Mouse (Mus musculus) CH12.LX (cell line): ENCODE measurements around the gene Nmur2. TPM values are rescaled to one million over a fixed set of nuclear protein-coding genes. Genes with fewer than 3 reads are reported as not detected.

Source experiments
- DNase-seq: peaks from one replicate; pipeline ENCODE4 v3.0.0-alpha.2; 2013; ENCODE audit errors: extremely low read depth
- H3K27ac ChIP-seq: 2 replicates; pipeline ENCODE4 v1.5.1; 2012; ENCODE audit warnings: low read depth, mild to moderate bottlenecking, control low read depth, moderate library complexity; ENCODE audit not compliant: insufficient read depth
- H3K27me3 ChIP-seq: replicated peaks from 2 replicates; pipeline ENCODE3; 2012; ENCODE audit warnings: inconsistent platforms
- H3K36me3 ChIP-seq, 2 experiments: replicated peaks in 1 of 2; 2 replicates each; pipeline versions ENCODE3 to v1.6.1; 2012; ENCODE audit warnings: inconsistent platforms in 1 of 2, low read length in 1 of 2, mild to moderate bottlenecking in 1 of 2, mixed read lengths in 1 of 2, moderate library complexity in 1 of 2; ENCODE audit not compliant: control insufficient read depth in 1 of 2, insufficient read depth in 1 of 2
- H3K4me1 ChIP-seq, 2 experiments: 2 replicates each; pipeline ENCODE4 v1.6.1; 2012; ENCODE audit warnings: inconsistent platforms in 1 of 2, moderate library complexity in 1 of 2; ENCODE audit not compliant: insufficient read depth in 2 of 2, control insufficient read depth in 1 of 2
- H3K4me2 ChIP-seq: 2 replicates; pipeline ENCODE4 v1.6.1; 2012; ENCODE audit warnings: low read depth, mild to moderate bottlenecking, control low read depth; ENCODE audit not compliant: poor library complexity, insufficient read depth, severe bottlenecking
- H3K4me3 ChIP-seq, 3 experiments: fragments of 150-350 bp in 1 of 3; sonication (generic) in 1 of 3; replicated peaks in 1 of 3; 2 replicates each; pipeline versions ENCODE3 to v1.5.1; 2011 to 2012; ENCODE audit warnings: low read depth in 2 of 3, low read length in 2 of 3, mild to moderate bottlenecking in 2 of 3, moderate library complexity in 2 of 3, control low read depth in 1 of 3, improper control_type of control experiment in 1 of 3, inconsistent platforms in 1 of 3, mixed read lengths in 1 of 3; ENCODE audit not compliant: poor library complexity in 1 of 3
- H3K79me2 ChIP-seq: replicated peaks from 2 replicates; pipeline ENCODE4 v1.6.1; 2012; ENCODE audit warnings: mild to moderate bottlenecking, moderate library complexity; ENCODE audit not compliant: control insufficient read depth, poor library complexity, insufficient read depth, severe bottlenecking; ENCODE audit errors: extremely low read depth
- H3K9ac ChIP-seq: 2 replicates; pipeline ENCODE4 v1.6.1; 2012; ENCODE audit warnings: low read depth, mild to moderate bottlenecking, control low read depth, moderate library complexity; ENCODE audit not compliant: insufficient read depth
- H3K9me3 ChIP-seq: replicated peaks from 2 replicates; pipeline ENCODE3; 2012; ENCODE audit warnings: low read length, inconsistent platforms, mixed read lengths
- CHD2 ChIP-seq: IDR thresholded peaks from 2 replicates; pipeline ENCODE4 v1.6.1; 2011; ENCODE audit warnings: low read length, improper control_type of control experiment
- CTCF ChIP-seq, 2 experiments: IDR thresholded peaks in 1 of 2; conservative IDR thresholded peaks in 1 of 2; 2 replicates each; pipeline ENCODE4 v1.5.1; 2011 to 2012; ENCODE audit warnings: low read depth in 2 of 2, low read length in 2 of 2, improper control_type of control experiment in 1 of 2, inconsistent platforms in 1 of 2, mild to moderate bottlenecking in 1 of 2, moderate library complexity in 1 of 2
- E2F4 ChIP-seq: IDR thresholded peaks from 2 replicates; pipeline ENCODE4 v1.6.1; 2011; ENCODE audit warnings: low read depth, low read length, improper control_type of control experiment; ENCODE audit not compliant: insufficient replicate concordance
- ELF1 ChIP-seq: IDR thresholded peaks from 2 replicates; pipeline ENCODE4 v1.6.1; 2014; ENCODE audit warnings: low read depth, mild to moderate bottlenecking, inconsistent platforms, low read length, improper control_type of control experiment
- ETS1 ChIP-seq: conservative IDR thresholded peaks from 2 replicates; pipeline ENCODE4 v1.6.1; 2012; ENCODE audit warnings: low read depth, mild to moderate bottlenecking, inconsistent platforms, low read length, improper control_type of control experiment, moderate library complexity
- GABPA ChIP-seq: IDR thresholded peaks from 2 replicates; pipeline ENCODE4 v1.6.1; 2012; ENCODE audit warnings: low read depth, low read length, improper control_type of control experiment, inconsistent platforms; ENCODE audit not compliant: insufficient replicate concordance
- HCFC1 ChIP-seq: IDR thresholded peaks from 2 replicates; pipeline ENCODE4 v1.6.1; 2012; ENCODE audit warnings: low read depth, mild to moderate bottlenecking, inconsistent platforms, low read length, improper control_type of control experiment
- JUN ChIP-seq: IDR thresholded peaks from 2 replicates; pipeline ENCODE4 v1.6.1; 2011; ENCODE audit warnings: low read depth, mild to moderate bottlenecking, low read length, improper control_type of control experiment, moderate library complexity; ENCODE audit not compliant: insufficient read depth
- KAT2A ChIP-seq: IDR thresholded peaks from 2 replicates; pipeline ENCODE4 v1.6.1; 2012; ENCODE audit warnings: low read length, improper control_type of control experiment, inconsistent platforms; ENCODE audit not compliant: insufficient replicate concordance
- MAFK ChIP-seq: IDR thresholded peaks from 2 replicates; pipeline ENCODE4 v1.6.1; 2011; ENCODE audit warnings: low read length, improper control_type of control experiment; ENCODE audit not compliant: insufficient replicate concordance
- MAX ChIP-seq: IDR thresholded peaks from 2 replicates; pipeline ENCODE4 v1.6.1; 2011; ENCODE audit warnings: low read length, improper control_type of control experiment
- MAZ ChIP-seq: IDR thresholded peaks from 2 replicates; pipeline ENCODE4 v1.6.1; 2012; ENCODE audit warnings: low read depth, mild to moderate bottlenecking, inconsistent platforms, low read length, improper control_type of control experiment, moderate library complexity
- MYC ChIP-seq: IDR thresholded peaks from 2 replicates; pipeline ENCODE4 v1.6.1; 2011; ENCODE audit warnings: low read depth, mild to moderate bottlenecking, improper control_type of control experiment, low read length
- NELFE ChIP-seq: IDR thresholded peaks from 2 replicates; pipeline ENCODE4 v1.6.1; 2011; ENCODE audit warnings: low read depth, low read length, improper control_type of control experiment
- PAX5 ChIP-seq: IDR thresholded peaks from 2 replicates; pipeline ENCODE4 v1.6.1; 2012; ENCODE audit warnings: low read length, inconsistent platforms, mixed read lengths
- POLR2A ChIP-seq: IDR thresholded peaks from 2 replicates; pipeline ENCODE4 v1.6.1; 2011; ENCODE audit warnings: low read depth, mild to moderate bottlenecking, improper control_type of control experiment, low read length
- RAD21 ChIP-seq: IDR thresholded peaks from 2 replicates; pipeline ENCODE4 v1.6.1; 2011; ENCODE audit warnings: low read depth, mild to moderate bottlenecking, low read length, improper control_type of control experiment, moderate library complexity
- RCOR1 ChIP-seq: conservative IDR thresholded peaks from 2 replicates; pipeline ENCODE4 v1.6.1; 2012; ENCODE audit warnings: low read depth, mild to moderate bottlenecking, inconsistent platforms, low read length, improper control_type of control experiment
- SIN3A ChIP-seq: IDR thresholded peaks from 2 replicates; pipeline ENCODE4 v1.6.1; 2012; ENCODE audit warnings: low read length, improper control_type of control experiment, inconsistent platforms
- SMC3 ChIP-seq: IDR thresholded peaks from 2 replicates; pipeline ENCODE4 v1.6.1; 2011; ENCODE audit warnings: low read depth, low read length, improper control_type of control experiment
- TBP ChIP-seq: conservative IDR thresholded peaks from 2 replicates; pipeline ENCODE4 v1.6.1; 2011; ENCODE audit warnings: low read depth, low read length, improper control_type of control experiment
- TCF12 ChIP-seq: IDR thresholded peaks from 2 replicates; pipeline ENCODE4 v1.6.1; 2014; ENCODE audit warnings: low read depth, mild to moderate bottlenecking, inconsistent platforms, low read length, improper control_type of control experiment
- UBTF ChIP-seq: IDR thresholded peaks from 2 replicates; pipeline ENCODE4 v1.6.1; 2012; ENCODE audit warnings: low read depth, mild to moderate bottlenecking, inconsistent platforms, low read length, improper control_type of control experiment, moderate library complexity
- USF2 ChIP-seq: conservative IDR thresholded peaks from 2 replicates; pipeline ENCODE4 v1.6.1; 2011; ENCODE audit warnings: low read depth, low read length, improper control_type of control experiment
- ZC3H11A ChIP-seq: IDR thresholded peaks from 2 replicates; pipeline ENCODE4 v1.6.1; 2012; ENCODE audit warnings: low read depth, mild to moderate bottlenecking, inconsistent platforms, low read length, improper control_type of control experiment
- ZKSCAN1 ChIP-seq: IDR thresholded peaks from 2 replicates; pipeline ENCODE4 v1.6.1; 2012; ENCODE audit warnings: low read depth, inconsistent platforms, low read length, improper control_type of control experiment, borderline replicate concordance
- ZNF384 ChIP-seq: IDR thresholded peaks from 2 replicates; pipeline ENCODE4 v1.6.1; 2012; ENCODE audit warnings: low read depth, low read length, improper control_type of control experiment, inconsistent platforms
- dilution Hi-C: fragments of 300-500 bp; cut with MboI; formaldehyde crosslinking; loops from 2 replicates; pipeline ENCODE4 v1.14.3; 2020; ENCODE audit warnings: low sequenced_read_pairs; ENCODE audit not compliant: extremely low pct_unique_long_range_greater_than_20kb, extremely low pct_ligation_motif_present
- in situ Hi-C: fragments of 300-500 bp; cut with MboI; formaldehyde crosslinking; loops from 3 replicates; pipeline ENCODE4 v1.14.3; 2019; ENCODE audit warnings: low sequenced_read_pairs, low pct_ligation_motif_present, low pct_unique_long_range_greater_than_20kb, mixed read lengths
- polyA plus RNA-seq: library from polyadenylated mRNA; unstranded; fragments of >175 nt; gene quantifications from 2 replicates; pipeline ENCODE4 v1.2.1, GENCODE M21; 2012; ENCODE audit warnings: low read depth; ENCODE audit not compliant: insufficient read length
- total RNA-seq, 2 experiments: library from RNA; depleted of rRNA; stranded (reverse); fragments of 300-350 nt in 1 of 2; fragments of >200 nt in 1 of 2; gene quantifications; 2 replicates each; pipeline ENCODE4 v1.2.3; 2012 to 2014

The Nmur2 gene
- total and polyA plus RNA-seq, 3 experiments: not detected

- Histone ChIP-seq H3K27me3 (peaks cover 61% of the 10 kb centered on the region), H3K36me3 (no peaks in the 10 kb centered on the region), H3K79me2 (no peaks in the 10 kb centered on the region), H3K4me2 (no peak overlapping the region), H3K27ac (no peak overlapping the region), H3K9ac (no peak overlapping the region), H3K4me1 (no peaks in the 10 kb centered on the region), H3K4me3 (no peak overlapping the region), H3K9me3 (no peaks in the 10 kb centered on the region)
- TF ChIP-seq MAX: no peak
- no peak for TF ChIP-seq UBTF
- TF ChIP-seq CHD2: no peak
- no peak for TF ChIP-seq JUN
- TF ChIP-seq SMC3: no peak
- TF ChIP-seq ZC3H11A: no peak
- TF ChIP-seq RCOR1: no peak
- no peak for TF ChIP-seq PAX5
- TF ChIP-seq ETS1: no peak
- no peak for TF ChIP-seq USF2
- no peak for TF ChIP-seq MYC
- no peak for TF ChIP-seq ZKSCAN1
- TF ChIP-seq TBP: no peak
- TF ChIP-seq KAT2A: no peak
- no peak for TF ChIP-seq MAFK
- no peak for TF ChIP-seq NELFE
- no peak for TF ChIP-seq HCFC1
- no peak for TF ChIP-seq MAZ
- in situ Hi-C loops (no loop called here), dilution Hi-C loops (no loop called here)
- no peak for DNase-seq
Observed at GRCm38 (mm10) chr11:56065147-56065546, 24.3 kb upstream of the Nmur2 start.

- Histone ChIP-seq H3K4me3 (no peak overlapping the region), H3K36me3 (no peaks in the 10 kb centered on the region), H3K9me3 (no peaks in the 10 kb centered on the region), H3K4me1 (no peaks in the 10 kb centered on the region), H3K27ac (no peak overlapping the region), H3K79me2 (no peaks in the 10 kb centered on the region)
- dilution Hi-C loops (no loop called here), in situ Hi-C loops (no loop called here)
- TF ChIP-seq NELFE (no peak), MAFK (no peak), ELF1 (no peak), POLR2A (no peak), CTCF (conservative IDR thresholded peaks at IDR 0.05 in 1 of 2, IDR thresholded peaks at IDR 0.05 in 1 of 2; ENCODE audit: low read depth in 2 of 2, low read length in 2 of 2) (no peak), ZC3H11A (no peak), TCF12 (no peak), GABPA (no peak), E2F4 (no peak), TBP (no peak), SIN3A (no peak), RAD21 (no peak), ZNF384 (no peak)
- TF ChIP-seq, all 38 proteins: peak for 0
- peaks cover 63% of the 10 kb centered on the region for H3K27me3 ChIP-seq
- no peak overlapping the region for H3K9ac ChIP-seq
- DNase-seq: no peak
- no peak overlapping the region for H3K4me2 ChIP-seq
Observed at GRCm38 (mm10) chr11:56064575-56064974, 23.8 kb upstream of the Nmur2 start.
